Mouse (Mus musculus): Measurements from ENCODE around the gene Bbs9.

- TF ChIP-seq CTCF (IDR thresholded peaks at IDR 0.05; ENCODE audit: low read depth, low read length) (no peak), EP300 (IDR thresholded peaks at IDR 0.05; ENCODE audit: insufficient read depth, low read depth, low read length) (no peak), POLR2A (IDR thresholded peaks at IDR 0.05; ENCODE audit: insufficient read depth, low read length) (no peak)
These were observed 45.1 kb upstream of the Bbs9 start for GRCm38 (mm10) chr9:22430315-22430840.

Measured in ES-Bruce4 (cell line).